Mouse (Mus musculus): ENCODE data around the gene Adgrf5.

DNA sequence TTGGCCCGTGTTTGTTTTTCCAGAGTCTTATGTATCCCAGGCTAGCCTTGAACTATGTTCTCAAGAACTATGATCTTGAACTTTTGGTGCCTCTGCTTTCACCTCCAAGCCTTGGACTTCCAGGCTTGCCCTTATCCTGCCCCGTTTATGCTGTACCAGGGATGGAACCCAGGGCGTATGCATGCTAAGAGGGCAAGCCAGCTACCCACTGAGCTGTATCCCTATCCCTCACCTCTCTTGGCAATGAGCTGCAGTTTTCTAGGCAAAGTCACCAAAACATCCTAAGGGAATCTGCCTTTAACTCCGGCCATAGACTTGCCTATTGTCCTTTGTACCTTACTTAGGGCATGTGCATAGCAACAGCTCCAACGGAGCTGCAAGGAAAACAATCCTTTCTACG lies 2.6 kb downstream of the Adgrf5 start:
- TF ChIP-seq POLR2A (IDR thresholded peaks at IDR 0.05; ENCODE audit: insufficient read depth, low read length): no peak
- TF ChIP-seq CTCF (IDR thresholded peaks at IDR 0.05; ENCODE audit: low read depth, low read length): no peak
- no peak for TF ChIP-seq EP300 (IDR thresholded peaks at IDR 0.05; ENCODE audit: insufficient read depth, low read depth, low read length)

Measured in ES-Bruce4 (cell line).